Mouse (Mus musculus): ENCODE measurements at regions not wholly inside any gene's neighbourhood (a gene's known extent, or its start where the extent isn't known, plus 50 kb on each side); places are given as distances from the start of the nearest gene placed in this dataset.

GRCm38 (mm10) chr13:35379500-35379899, 280.1 kb upstream of the Cdyl start:
- TF ChIP-seq CTCF (IDR thresholded peaks at IDR 0.05; ENCODE audit: borderline replicate concordance, control insufficient read depth, extremely low read depth, insufficient read depth, low read length, poor library complexity) (no peak), POLR2A (IDR thresholded peaks at IDR 0.05; ENCODE audit: control insufficient read depth, extremely low read depth, insufficient read depth, low read length, poor library complexity) (no peak)

Data from thymus, adult 2 months (tissue).